Mouse (Mus musculus) kidney, adult 2 months (tissue): ENCODE measurements around the gene Lrrc4c.

Source experiments
- CTCF ChIP-seq: fragments of 200-500 bp; conservative IDR thresholded peaks from 2 replicates; pipeline ENCODE4 v1.5.1; 2011; ENCODE audit warnings: low read depth, mild to moderate bottlenecking, control low read depth, low read length, moderate library complexity, mixed read lengths; ENCODE audit not compliant: insufficient read depth, insufficient read length
- POLR2A ChIP-seq: fragments of 200-500 bp; IDR thresholded peaks from one replicate; pipeline ENCODE4 v1.6.1; 2011; ENCODE audit warnings: low read depth, low read length, control low read depth

DNA sequence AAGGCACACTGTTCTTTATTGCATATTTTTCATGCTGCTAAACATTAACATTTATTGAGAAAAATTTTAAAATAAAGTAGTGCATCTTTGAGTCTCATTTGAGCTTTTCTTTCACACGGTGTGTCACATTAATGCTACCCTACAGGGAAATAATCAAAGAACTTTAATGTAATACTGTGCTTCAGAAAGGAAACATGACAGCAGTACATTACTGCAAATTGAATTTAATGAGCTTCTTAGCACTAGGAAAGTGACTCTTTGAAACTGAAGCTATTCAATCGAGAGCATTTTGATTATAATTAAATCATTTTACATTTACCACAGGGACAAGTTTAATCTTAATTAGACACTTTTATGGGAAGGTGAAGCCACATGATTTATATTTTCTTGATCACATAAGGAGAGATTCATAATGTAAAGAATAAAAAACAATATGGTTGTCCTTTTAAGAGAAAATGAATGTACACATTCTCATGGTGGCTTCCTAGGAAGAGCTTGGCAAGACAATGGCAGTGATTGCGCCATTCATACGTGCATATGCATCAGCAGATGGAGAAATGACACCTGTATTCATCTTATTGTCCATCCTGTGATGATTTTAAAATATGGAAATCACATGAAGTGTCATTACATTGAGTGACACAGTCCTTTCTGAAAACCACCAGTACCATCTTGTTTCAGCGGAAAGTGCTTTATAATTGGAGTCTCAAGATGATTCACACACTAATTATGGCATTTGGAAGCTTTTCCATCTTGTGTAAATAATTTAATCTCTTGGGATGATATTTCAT, 719.2 kb downstream of the Lrrc4c start:
- TF ChIP-seq CTCF, result no peak
- no peak for TF ChIP-seq POLR2A
